Mouse (Mus musculus): ENCODE measurements around the gene Arhgap17.

DNA sequence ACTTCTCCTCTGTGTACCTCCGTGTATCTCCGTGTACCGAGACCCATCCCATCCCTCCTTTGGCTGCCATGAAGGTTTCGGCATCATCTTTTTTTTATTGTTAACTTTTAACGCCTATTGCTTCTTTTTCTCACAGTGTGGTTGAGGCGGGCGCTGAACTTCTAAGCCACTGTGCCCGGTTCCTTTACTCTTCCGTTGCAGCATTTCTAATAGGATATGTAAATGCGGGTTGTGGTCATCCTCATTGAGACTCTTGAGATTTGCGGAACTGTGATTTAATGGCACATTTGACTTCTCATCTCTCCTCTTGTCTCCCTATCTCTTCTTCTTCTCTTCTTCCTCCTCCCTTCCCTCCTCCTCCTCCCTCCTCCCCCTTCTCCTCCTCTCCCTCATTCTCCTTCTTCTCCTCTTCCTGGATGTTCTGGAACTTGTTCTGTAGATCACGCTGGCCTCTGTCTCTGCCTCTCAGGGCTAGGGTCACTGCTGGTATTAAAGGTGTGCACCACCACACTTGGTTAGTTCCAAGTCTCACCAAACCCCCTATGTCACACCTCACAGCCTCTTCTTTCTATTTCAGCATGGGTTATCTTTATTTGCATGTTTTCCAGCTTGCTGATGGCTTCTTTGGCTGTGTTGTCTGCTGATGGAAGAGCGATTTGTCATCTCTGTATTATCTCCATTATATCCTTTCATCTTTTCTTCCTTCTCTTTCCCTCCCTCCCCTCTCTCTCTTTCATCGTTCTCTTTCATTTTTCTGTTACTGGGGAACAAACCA is 115.3 kb downstream of the Arhgap17 start:
- TF ChIP-seq CTCF (IDR thresholded peaks at IDR 0.05; ENCODE audit: low read depth): no peak
- no peak for TF ChIP-seq EP300 (IDR thresholded peaks at IDR 0.05; ENCODE audit: low read depth)
